Mouse (Mus musculus): ENCODE measurements around the gene Rcn3. TPM values are rescaled to one million over a fixed set of nuclear protein-coding genes. Genes with fewer than 3 reads are reported as not detected.
A peak's percentile ranks its signal among the peaks of the same experiment; 100 is the strongest.

Rcn3 gene
- polyA plus RNA-seq, 1 experiment from 2014 or later = 313 TPM

- H3K4me2 ChIP-seq (ENCODE audit: low read length) = peak overlapping the region; percentile 98
- peak; percentile 54 for ATAC-seq (replicated peaks; ENCODE audit: low FRiP score, low TSS enrichment, low read depth)
- WGBS = under 1% methylated on average over 37 of the region's 59 CpGs
Measured at GRCm38 (mm10) chr7:45053117-45053930, 38.7 kb downstream of the Rcn3 start.

GRCm38 (mm10) chr7:45052862-45053116 is 39.2 kb downstream of the Rcn3 start, which contains the start of gene Prr12:
Prr12 (minus strand) TSS chr7:45052881.
- H3K27me3 ChIP-seq (replicated peaks; ENCODE audit: control insufficient read depth, insufficient read depth, low read length) = no peaks in the 10 kb centered on the region
- H3K4me3 ChIP-seq (ENCODE audit: low read depth, low read length) = peak within 1 kb of the TSS; percentile 78
- DNase-seq (ENCODE audit: low spot score) (no peak), ATAC-seq (replicated peaks; ENCODE audit: low FRiP score, low TSS enrichment, low read depth) (no peak; the same call in 1 of the 2 replicates)
- 0% methylated on average over 2 of the region's 18 CpGs for WGBS
- peak within 1 kb of the TSS; percentile 98 for H3K27ac ChIP-seq (ENCODE audit: low read depth)
- H3K36me3 ChIP-seq (ENCODE audit: control insufficient read depth, insufficient read depth, low read length) = peaks cover 27% of the 10 kb centered on the region
- H3K4me1 ChIP-seq (replicated peaks; ENCODE audit: control insufficient read depth, insufficient read depth, low read length) = peaks cover 10% of the 10 kb centered on the region; the same call in 1 of the 2 replicates
- peak within 1 kb of the TSS; percentile 80 for H3K9ac ChIP-seq (ENCODE audit: low read length)
- H3K9me3 ChIP-seq (ENCODE audit: control insufficient read depth, low read length) = no peaks in the 10 kb centered on the region
- H3K4me2 ChIP-seq (ENCODE audit: low read length) = peak within 1 kb of the TSS; percentile 98

More at GRCm38 (mm10) chr7:45053117-45053930, 38.7 kb downstream of the Rcn3 start:
- Histone ChIP-seq H3K9me3 (ENCODE audit: control insufficient read depth, low read length) (no peaks in the 10 kb centered on the region), H3K4me3 (ENCODE audit: low read depth, low read length) (peak overlapping the region; percentile 78), H3K27me3 (replicated peaks; ENCODE audit: control insufficient read depth, insufficient read depth, low read length) (no peaks in the 10 kb centered on the region), H3K9ac (ENCODE audit: low read length) (peak overlapping the region; percentile 80), H3K36me3 (ENCODE audit: control insufficient read depth, insufficient read depth, low read length) (peaks cover 21% of the 10 kb centered on the region), H3K27ac (ENCODE audit: low read depth) (peak overlapping the region; percentile 98), H3K4me1 (replicated peaks; ENCODE audit: control insufficient read depth, insufficient read depth, low read length) (peaks cover 10% of the 10 kb centered on the region; the same call in 1 of the 2 replicates)
- peak; percentile 91 for DNase-seq (ENCODE audit: low spot score)

- H3K27ac ChIP-seq (ENCODE audit: low read depth) = peak overlapping the region; percentile 98
- peaks cover 31% of the 10 kb centered on the region for H3K36me3 ChIP-seq (ENCODE audit: control insufficient read depth, insufficient read depth, low read length)
- peak overlapping the region; percentile 98 for H3K4me2 ChIP-seq (ENCODE audit: low read length)
- H3K27me3 ChIP-seq (replicated peaks; ENCODE audit: control insufficient read depth, insufficient read depth, low read length) = no peaks in the 10 kb centered on the region
- DNase-seq (ENCODE audit: low spot score) (peak; percentile 79), ATAC-seq (replicated peaks; ENCODE audit: low FRiP score, low TSS enrichment, low read depth) (no peak)
- peak overlapping the region; percentile 78 for H3K4me3 ChIP-seq (ENCODE audit: low read depth, low read length)
- peak overlapping the region; percentile 80 for H3K9ac ChIP-seq (ENCODE audit: low read length)
- H3K9me3 ChIP-seq (ENCODE audit: control insufficient read depth, low read length) = no peaks in the 10 kb centered on the region
- H3K4me1 ChIP-seq (replicated peaks; ENCODE audit: control insufficient read depth, insufficient read depth, low read length) = peaks cover 10% of the 10 kb centered on the region; the same call in 1 of the 2 replicates
- 1% methylated on average over 38 of the region's 38 CpGs for WGBS
Measured at GRCm38 (mm10) chr7:45052181-45052861, 39.7 kb downstream of the Rcn3 start.

- Histone ChIP-seq H3K9ac (ENCODE audit: low read length) (peak overlapping the region; percentile 80), H3K4me2 (ENCODE audit: low read length) (peak overlapping the region; percentile 98), H3K9me3 (ENCODE audit: control insufficient read depth, low read length) (no peaks in the 10 kb centered on the region), H3K4me3 (ENCODE audit: low read depth, low read length) (peak overlapping the region; percentile 78), H3K27me3 (replicated peaks; ENCODE audit: control insufficient read depth, insufficient read depth, low read length) (no peaks in the 10 kb centered on the region), H3K27ac (ENCODE audit: low read depth) (peak overlapping the region; percentile 98; the same call in 1 of the 2 replicates), H3K36me3 (ENCODE audit: control insufficient read depth, insufficient read depth, low read length) (peaks cover 39% of the 10 kb centered on the region), H3K4me1 (replicated peaks; ENCODE audit: control insufficient read depth, insufficient read depth, low read length) (peaks cover 10% of the 10 kb centered on the region; the same call in 1 of the 2 replicates)
- DNase-seq (ENCODE audit: low spot score) (no peak), ATAC-seq (replicated peaks; ENCODE audit: low FRiP score, low TSS enrichment, low read depth) (no peak)
- 2% methylated on average over 13 of the region's 13 CpGs for WGBS
Measured at GRCm38 (mm10) chr7:45051601-45051974, 40.4 kb downstream of the Rcn3 start.

DNA sequence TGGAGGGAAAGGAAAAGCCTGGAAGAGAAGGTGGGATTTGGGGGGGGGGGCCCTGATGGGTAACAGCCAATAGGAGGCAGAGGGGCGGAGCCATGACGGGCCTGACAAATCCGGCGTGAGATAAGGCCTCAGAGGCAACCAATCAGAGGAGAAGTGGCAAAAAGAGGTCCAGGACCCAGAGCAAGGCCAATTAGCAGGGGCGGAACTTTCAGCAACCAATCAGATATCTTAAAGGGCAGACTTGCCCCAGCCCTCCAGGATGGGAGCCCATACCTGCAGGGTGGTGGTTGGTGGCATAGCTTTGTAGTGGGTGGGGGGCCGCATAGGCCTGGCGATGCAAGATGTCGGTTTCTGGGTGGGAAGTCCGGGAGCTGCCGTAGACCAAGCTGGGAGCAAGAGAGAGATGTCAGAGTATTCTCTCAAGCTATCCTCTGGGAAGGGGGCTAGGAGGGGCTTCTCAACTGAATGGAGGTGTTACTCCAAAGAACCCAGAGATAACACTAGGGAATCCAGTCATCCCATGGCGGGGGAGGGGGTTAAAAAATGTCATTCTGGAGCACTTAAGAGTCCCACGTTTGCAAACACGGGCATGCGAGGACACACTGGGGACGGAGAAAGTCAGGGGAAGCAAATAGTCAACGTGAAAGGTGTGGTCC is 40.9 kb downstream of the Rcn3 start:
- H3K9me3 ChIP-seq (ENCODE audit: control insufficient read depth, low read length) = no peaks in the 10 kb centered on the region
- H3K27me3 ChIP-seq (replicated peaks; ENCODE audit: control insufficient read depth, insufficient read depth, low read length) = no peaks in the 10 kb centered on the region
- 5% methylated on average over 16 of the region's 16 CpGs for WGBS
- peak overlapping the region; percentile 78 for H3K4me3 ChIP-seq (ENCODE audit: low read depth, low read length)
- DNase-seq (ENCODE audit: low spot score) (peak; percentile 79), ATAC-seq (replicated peaks; ENCODE audit: low FRiP score, low TSS enrichment, low read depth) (peak; percentile 8; the same call in 1 of the 2 replicates)
- peak overlapping the region; percentile 80 for H3K9ac ChIP-seq (ENCODE audit: low read length)
- peak overlapping the region; percentile 98; the same call in 1 of the 2 replicates for H3K27ac ChIP-seq (ENCODE audit: low read depth)
- H3K4me1 ChIP-seq (replicated peaks; ENCODE audit: control insufficient read depth, insufficient read depth, low read length) = peaks cover 10% of the 10 kb centered on the region; the same call in 1 of the 2 replicates
- H3K36me3 ChIP-seq (ENCODE audit: control insufficient read depth, insufficient read depth, low read length) = peaks cover 44% of the 10 kb centered on the region
- peak overlapping the region; percentile 98 for H3K4me2 ChIP-seq (ENCODE audit: low read length)

GRCm38 (mm10) chr7:45048923-45049657 is 42.9 kb downstream of the Rcn3 start:
- Histone ChIP-seq H3K4me2 (ENCODE audit: low read length) (no peak overlapping the region), H3K4me3 (ENCODE audit: low read depth, low read length) (no peak overlapping the region), H3K9me3 (ENCODE audit: control insufficient read depth, low read length) (no peaks in the 10 kb centered on the region), H3K27me3 (replicated peaks; ENCODE audit: control insufficient read depth, insufficient read depth, low read length) (no peaks in the 10 kb centered on the region), H3K9ac (ENCODE audit: low read length) (no peak overlapping the region), H3K4me1 (replicated peaks; ENCODE audit: control insufficient read depth, insufficient read depth, low read length) (peaks cover 10% of the 10 kb centered on the region; the same call in 1 of the 2 replicates), H3K36me3 (ENCODE audit: control insufficient read depth, insufficient read depth, low read length) (peaks cover 64% of the 10 kb centered on the region), H3K27ac (ENCODE audit: low read depth) (no peak overlapping the region)
- ATAC-seq (replicated peaks; ENCODE audit: low FRiP score, low TSS enrichment, low read depth) = no peak
- DNase-seq (ENCODE audit: low spot score) = no peak
- 93% methylated on average over 23 of the region's 23 CpGs for WGBS

DNA sequence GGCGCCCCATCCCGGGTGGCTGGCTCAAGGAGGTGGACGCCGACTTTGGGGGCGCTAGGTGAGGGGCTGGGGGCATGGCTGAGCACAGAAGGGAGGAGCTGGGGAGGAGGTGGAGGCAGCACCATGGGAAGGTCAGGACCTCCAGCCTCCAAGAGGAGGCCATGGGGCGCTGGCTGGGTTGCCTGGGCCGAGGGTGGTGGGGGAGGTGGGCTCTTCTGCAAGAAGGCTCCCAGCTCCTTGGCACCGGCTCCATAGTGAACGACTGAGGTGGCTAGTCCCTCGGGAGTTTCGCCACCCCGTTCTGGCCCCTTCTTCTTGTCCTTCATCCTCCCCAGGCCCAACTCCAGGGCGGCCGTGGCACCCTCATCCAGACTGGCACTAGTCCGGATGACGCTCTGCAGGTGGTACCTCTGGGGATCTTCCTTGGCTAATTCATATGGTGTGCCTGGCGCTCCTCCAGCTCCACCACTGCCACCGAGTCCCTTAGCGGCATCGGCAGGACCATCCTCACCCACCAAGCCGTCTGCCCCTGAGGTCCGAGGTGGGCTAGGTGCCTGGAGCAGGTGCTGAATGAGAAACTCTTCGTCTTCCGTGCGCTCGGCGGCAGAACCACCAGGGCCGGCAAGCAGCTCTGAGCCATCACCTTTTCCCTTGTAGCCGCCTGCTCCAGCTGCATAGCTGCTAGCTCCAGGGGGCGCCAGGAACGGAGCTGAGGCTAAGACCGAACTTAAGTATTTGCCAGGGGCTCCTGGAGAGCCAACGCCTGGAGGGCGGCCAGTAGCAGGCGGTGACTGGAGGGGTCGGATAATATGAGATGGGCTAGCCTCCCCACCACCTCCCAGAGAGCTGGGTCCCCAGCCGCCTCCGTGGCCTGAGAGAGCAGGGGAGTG is 43.8 kb downstream of the Rcn3 start:
- ATAC-seq (replicated peaks; ENCODE audit: low FRiP score, low TSS enrichment, low read depth) (no peak), DNase-seq (ENCODE audit: low spot score) (no peak)
- no peak overlapping the region for H3K4me3 ChIP-seq (ENCODE audit: low read depth, low read length)
- no peaks in the 10 kb centered on the region for H3K27me3 ChIP-seq (replicated peaks; ENCODE audit: control insufficient read depth, insufficient read depth, low read length)
- H3K36me3 ChIP-seq (ENCODE audit: control insufficient read depth, insufficient read depth, low read length) = peaks cover 72% of the 10 kb centered on the region
- H3K4me2 ChIP-seq (ENCODE audit: low read length) = no peak overlapping the region
- no peaks in the 10 kb centered on the region for H3K9me3 ChIP-seq (ENCODE audit: control insufficient read depth, low read length)
- WGBS = 93% methylated on average over 38 of the region's 38 CpGs
- no peak overlapping the region for H3K27ac ChIP-seq (ENCODE audit: low read depth)
- H3K9ac ChIP-seq (ENCODE audit: low read length) = no peak overlapping the region
- H3K4me1 ChIP-seq (replicated peaks; ENCODE audit: control insufficient read depth, insufficient read depth, low read length) = peaks cover 10% of the 10 kb centered on the region; the same call in 1 of the 2 replicates
